Mouse (Mus musculus) erythroblast, embryonic 14.5 days (primary cell): ENCODE measurements at regions not wholly inside any gene's neighbourhood (a gene's known extent, or its start where the extent isn't known, plus 50 kb on each side); places are given as distances from the start of the nearest gene placed in this dataset.

Experiments used
- GATA1 ChIP-seq: IDR thresholded peaks from 2 replicates; pipeline ENCODE4 v1.6.1; 2012; ENCODE audit warnings: low read length, inconsistent platforms, mixed read lengths
- TAL1 ChIP-seq: IDR thresholded peaks from 3 replicates; pipeline ENCODE4 v1.6.1; 2012; ENCODE audit warnings: low read length, inconsistent platforms, mixed read lengths

GRCm38 (mm10) chr5:133078390-133078789 lies 535.2 kb upstream of the Auts2 start:
- TF ChIP-seq GATA1 (no peak), TAL1 (no peak)
